Mouse (Mus musculus) embryonic fibroblast, embryonic 13.5 days (primary cell): Measurements from ENCODE around the gene Zfp334. TPM values are rescaled to one million over a fixed set of nuclear protein-coding genes. Genes with fewer than 3 reads are reported as not detected.

Experiments
- H3K27ac ChIP-seq: 2 replicates; pipeline ENCODE4 v1.5.1; 2012; ENCODE audit warnings: low read length, control low read depth, inconsistent platforms; ENCODE audit not compliant: insufficient read depth
- H3K4me1 ChIP-seq: 2 replicates; pipeline ENCODE4 v1.6.1; 2011; ENCODE audit warnings: low read length; ENCODE audit not compliant: control insufficient read depth, insufficient read depth
- H3K4me3 ChIP-seq: 2 replicates; pipeline ENCODE4 v1.5.1; 2011; ENCODE audit warnings: mild to moderate bottlenecking, control low read depth, low read length; ENCODE audit not compliant: insufficient read depth
- CTCF ChIP-seq: IDR thresholded peaks from 2 replicates; pipeline ENCODE4 v1.5.1; 2011; ENCODE audit warnings: mild to moderate bottlenecking, control low read depth, low read length, moderate library complexity, borderline replicate concordance; ENCODE audit not compliant: insufficient read depth
- POLR2A ChIP-seq: IDR thresholded peaks from 2 replicates; pipeline ENCODE4 v1.6.1; 2011; ENCODE audit warnings: low read depth, mild to moderate bottlenecking, control low read depth, low read length, moderate library complexity
- polyA plus RNA-seq: library from polyadenylated mRNA; stranded (reverse); fragments of >200 nt; gene quantifications from 2 replicates; pipeline ENCODE4 v1.2.4, GENCODE M21; 2011; ENCODE audit warnings: low read depth; ENCODE audit not compliant: missing spikeins, insufficient read length

Zfp334 gene
- polyA plus RNA-seq, 1 experiment: 12.2 TPM

DNA sequence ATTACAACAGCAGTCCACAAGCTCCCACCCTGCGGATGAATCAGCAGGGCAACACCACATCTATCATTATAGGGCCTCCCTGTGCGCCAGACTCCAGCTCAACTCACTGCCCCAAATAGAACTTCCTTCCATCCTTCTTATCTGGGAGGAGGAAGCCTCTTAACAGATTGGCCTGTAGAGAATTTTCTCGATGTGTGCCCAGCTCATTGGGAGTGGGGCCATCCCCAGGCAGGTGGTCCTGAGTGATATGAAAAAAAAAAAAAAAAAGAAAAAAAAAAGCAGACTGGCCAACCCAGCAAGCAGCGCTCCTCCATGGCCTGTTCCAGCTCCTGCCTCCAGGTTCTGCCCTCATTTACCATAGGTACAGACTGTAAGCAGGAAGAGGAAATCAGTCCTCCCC lies 12.1 kb downstream of the Zfp334 start:
- no peaks in the 10 kb centered on the region for H3K4me1 ChIP-seq
- TF ChIP-seq POLR2A (no peak), CTCF (no peak)
- H3K27ac ChIP-seq: no peak overlapping the region
- H3K4me3 ChIP-seq: no peak overlapping the region

DNA sequence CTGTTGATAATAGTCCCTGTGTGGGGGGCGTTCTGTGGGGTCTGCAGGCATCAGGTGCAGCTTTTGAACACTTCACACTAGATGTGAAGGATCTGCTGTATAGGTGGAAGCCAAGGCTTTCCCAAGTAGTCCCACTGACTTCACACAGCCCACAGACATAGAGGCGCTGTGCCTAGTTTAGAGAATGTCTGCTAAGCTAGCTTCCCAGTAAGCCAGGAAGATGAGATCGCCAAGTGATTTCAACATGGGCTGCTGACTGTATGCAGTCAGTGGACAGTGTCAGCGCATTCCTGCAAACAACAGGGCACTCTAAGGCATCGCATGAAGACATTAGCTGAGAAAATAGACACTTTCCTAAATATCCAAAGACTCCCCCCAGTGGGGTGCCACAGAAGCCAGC lies 12.6 kb downstream of the Zfp334 start:
- TF ChIP-seq CTCF (no peak), POLR2A (no peak)
- Histone ChIP-seq H3K4me1 (no peaks in the 10 kb centered on the region), H3K4me3 (no peak overlapping the region), H3K27ac (no peak overlapping the region)

DNA sequence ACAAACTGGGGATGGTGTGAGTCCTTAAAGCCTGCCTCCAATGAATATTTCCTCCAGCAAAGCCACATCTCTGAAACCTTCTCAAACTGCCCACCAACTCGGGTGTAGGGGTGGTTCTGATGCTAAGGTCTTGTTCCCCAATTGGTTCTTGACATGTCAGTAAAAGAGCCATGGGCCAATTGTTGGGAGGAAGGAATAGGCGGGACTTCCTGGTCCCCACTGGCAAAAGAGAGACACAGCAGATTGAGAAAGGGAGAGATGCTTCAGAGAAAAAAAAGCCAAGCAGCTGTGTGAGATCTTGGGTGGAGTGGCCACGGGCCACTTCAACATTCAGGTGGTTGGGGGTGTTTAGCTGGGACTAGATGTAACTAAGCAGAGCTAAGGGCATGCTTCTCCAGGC lies 17.0 kb downstream of the Zfp334 start:
- TF ChIP-seq POLR2A (no peak), CTCF (no peak)
- Histone ChIP-seq H3K27ac (no peak overlapping the region), H3K4me3 (no peak overlapping the region), H3K4me1 (no peaks in the 10 kb centered on the region)

DNA sequence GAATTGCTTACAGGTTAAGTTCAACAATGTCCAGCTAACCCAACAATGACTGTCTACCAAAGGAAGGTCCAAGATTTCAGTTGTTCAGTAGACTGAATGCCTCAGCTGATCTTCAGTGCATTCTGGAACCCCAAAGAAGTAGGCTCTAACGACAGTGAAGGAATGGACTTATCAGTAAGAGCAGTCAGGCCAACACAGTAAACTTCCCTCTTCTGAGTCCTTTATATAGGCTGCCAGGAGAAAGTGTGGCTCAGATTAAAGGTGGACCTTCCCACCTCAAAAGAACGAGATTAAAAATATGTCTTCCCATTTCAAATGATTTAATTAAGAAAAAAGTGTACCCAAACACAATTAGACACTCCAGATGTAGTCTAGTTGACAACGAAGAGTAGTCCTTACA lies 17.7 kb downstream of the Zfp334 start:
- H3K4me1 ChIP-seq: no peaks in the 10 kb centered on the region
- TF ChIP-seq POLR2A (no peak), CTCF (no peak)
- no peak overlapping the region for H3K27ac ChIP-seq
- no peak overlapping the region for H3K4me3 ChIP-seq

DNA sequence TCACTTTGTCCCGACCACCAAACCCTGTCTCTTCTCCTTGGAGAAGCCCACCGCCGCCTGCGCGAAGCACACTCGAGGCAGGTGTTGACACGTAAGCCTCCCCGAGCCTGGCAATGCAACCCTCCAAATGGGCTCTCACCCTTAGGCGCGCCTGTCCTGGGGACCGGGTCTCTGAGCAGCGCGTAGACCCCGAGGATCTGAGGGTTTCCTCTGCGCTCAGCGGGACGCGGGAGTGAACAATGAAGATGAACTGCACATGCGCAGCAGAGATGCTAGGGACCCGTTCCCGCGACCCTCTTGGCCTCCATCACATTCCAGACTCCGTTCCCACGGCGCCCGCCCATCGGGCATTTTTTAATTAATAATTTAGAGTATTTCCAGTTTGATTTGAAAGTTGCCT lies 19.6 kb downstream of the Zfp334 start, which contains the start of gene Zfp663:
Gene Zfp663 (minus strand): TSS at position 234 of the 400 bp plus-strand sequence.
- no peaks in the 10 kb centered on the region for H3K4me1 ChIP-seq
- no peak within 1 kb of the TSS for H3K4me3 ChIP-seq
- no peak for TF ChIP-seq CTCF
- TF ChIP-seq POLR2A: no peak
- no peak within 1 kb of the TSS for H3K27ac ChIP-seq

DNA sequence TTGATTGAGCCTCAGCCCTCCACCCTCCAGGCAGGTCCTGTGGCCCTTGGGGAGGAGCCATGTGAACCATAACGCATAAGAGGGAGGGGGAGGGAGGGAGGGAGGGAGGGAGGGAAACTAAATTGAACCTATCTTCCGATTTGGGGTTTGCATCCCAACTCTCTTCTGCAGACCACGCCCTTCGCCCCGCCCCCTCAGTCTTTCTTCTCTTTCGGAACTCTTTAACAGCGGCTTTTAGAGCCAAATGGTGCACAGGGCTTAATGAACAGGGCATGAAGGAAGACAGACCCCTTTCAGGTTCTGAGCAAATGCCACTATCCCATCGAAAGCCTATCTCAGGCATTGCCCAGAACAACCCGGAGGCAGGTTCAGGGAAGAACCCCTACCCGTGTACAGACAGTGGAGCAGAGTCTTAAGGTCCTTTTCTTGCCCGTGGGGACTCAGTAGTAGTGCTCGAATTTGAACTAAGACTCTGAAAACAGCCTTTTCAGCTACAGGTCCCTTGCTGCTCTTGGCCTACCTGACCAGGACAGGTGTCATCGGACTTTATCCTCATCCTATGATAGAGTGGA lies 20.1 kb downstream of the Zfp334 start:
- TF ChIP-seq CTCF (no peak), POLR2A (no peak)
- Histone ChIP-seq H3K4me1 (no peaks in the 10 kb centered on the region), H3K27ac (no peak overlapping the region), H3K4me3 (no peak overlapping the region)

DNA sequence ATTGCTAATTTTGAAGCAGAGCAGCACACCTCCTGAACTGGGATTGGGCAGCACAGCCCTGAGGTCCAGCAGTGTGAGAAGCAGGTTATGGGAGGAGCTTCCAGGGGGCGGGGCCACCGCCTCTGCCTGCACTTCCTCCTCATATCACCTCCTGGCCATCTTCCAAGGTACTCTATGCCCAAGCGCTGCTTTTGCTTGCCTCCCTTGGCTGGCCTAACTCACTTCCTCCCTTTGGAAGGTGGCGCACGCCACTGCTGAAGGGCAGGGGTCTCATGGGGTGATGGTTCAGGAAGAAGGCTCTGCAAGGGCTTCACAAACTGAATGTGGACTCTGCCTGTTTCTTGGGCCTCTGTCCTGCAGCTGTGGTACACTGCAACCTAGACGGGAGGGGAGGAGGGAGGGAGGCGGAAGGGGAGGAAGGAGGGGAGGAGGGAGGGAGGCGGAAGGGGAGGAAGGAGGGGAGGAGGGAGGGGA lies 21.0 kb downstream of the Zfp334 start:
- TF ChIP-seq POLR2A (no peak), CTCF (no peak)
- no peaks in the 10 kb centered on the region for H3K4me1 ChIP-seq
- H3K4me3 ChIP-seq: no peak overlapping the region
- no peak overlapping the region for H3K27ac ChIP-seq

DNA sequence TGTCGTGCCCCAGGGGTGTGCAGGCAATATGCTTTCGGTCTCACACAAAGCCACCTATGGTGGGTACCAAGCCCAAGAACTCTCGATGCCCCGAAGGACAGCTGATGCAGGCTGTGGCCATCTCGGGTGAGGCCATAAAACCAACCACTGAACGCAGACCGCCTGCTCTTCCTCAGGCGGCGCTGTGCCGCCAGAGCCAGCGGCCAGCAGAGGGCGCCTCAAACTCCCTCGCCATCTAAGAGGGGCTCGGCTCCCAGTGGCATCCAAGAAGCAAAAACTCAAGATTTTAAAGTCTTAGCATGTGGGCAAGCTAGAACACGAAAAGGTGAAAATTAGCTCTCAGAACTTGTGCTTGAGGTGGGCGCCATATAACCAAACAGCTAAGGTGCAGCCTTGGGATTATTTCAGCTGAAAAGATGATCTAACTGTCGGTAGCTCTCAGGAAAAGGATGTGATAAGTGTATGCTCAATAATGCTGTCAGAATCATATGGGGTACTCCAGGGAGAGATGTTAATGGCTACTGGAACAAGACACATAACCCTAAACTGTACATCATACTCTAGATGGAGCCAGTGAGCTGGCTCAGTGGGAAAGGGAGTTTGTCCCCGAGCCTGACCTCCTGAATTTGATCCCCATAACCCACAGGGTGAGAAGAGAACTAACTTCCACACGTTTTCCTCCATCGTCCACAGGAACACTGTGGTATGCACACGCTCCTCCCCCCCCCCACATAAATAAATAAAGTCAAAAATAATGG lies 23.5 kb downstream of the Zfp334 start:
- Histone ChIP-seq H3K4me1 (no peaks in the 10 kb centered on the region), H3K4me3 (no peak overlapping the region)
- no peak for TF ChIP-seq POLR2A
- peak; percentile 81 for TF ChIP-seq CTCF

DNA sequence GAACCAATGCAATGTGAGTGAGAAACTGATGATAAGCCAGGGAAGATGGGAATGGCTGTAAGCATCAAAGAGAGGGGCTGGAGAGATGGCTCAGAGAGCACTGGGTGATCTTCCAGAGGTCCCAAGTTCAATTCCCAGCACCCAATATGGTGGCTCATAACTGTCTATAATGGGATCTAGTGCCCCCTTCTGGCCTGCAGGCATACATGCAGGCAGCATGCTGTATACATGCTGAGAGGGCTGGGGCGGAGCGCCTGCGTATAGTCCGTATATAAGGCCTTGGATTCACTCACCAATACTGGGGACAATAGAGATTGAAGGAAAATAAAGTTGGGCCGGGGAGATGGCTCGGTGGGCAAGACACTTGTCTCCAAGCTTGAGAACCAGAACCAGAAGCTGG lies 24.8 kb downstream of the Zfp334 start:
- Histone ChIP-seq H3K4me3 (no peak overlapping the region), H3K4me1 (no peaks in the 10 kb centered on the region), H3K27ac (no peak overlapping the region)
- TF ChIP-seq POLR2A: no peak
- no peak for TF ChIP-seq CTCF

More for the DNA sequence above, 23.5 kb downstream of the Zfp334 start:
- H3K27ac ChIP-seq: no peak overlapping the region

DNA sequence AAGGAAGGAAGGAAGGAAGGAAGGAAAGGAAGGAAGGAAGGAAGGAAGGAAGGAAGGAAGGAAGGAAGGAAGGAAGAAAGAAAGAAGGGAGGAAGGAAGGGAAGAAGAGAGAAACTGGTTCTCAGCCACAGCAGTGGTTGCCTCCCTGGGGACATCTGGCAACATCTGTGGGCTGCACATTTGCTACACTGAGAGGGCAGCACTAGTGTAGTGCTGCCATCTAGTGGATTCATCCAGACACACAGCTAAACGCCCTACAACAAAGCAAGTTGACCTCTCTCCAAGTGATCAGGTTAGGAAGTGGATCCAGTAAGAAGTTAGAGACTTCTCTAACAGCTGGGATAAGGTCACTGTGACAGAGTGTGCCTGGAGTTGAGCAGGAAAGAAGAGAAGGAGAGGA lies 27.2 kb downstream of the Zfp334 start:
- no peak for TF ChIP-seq POLR2A
- TF ChIP-seq CTCF: peak; percentile 65; the same call in 1 of the 2 replicates
- Histone ChIP-seq H3K4me3 (no peak overlapping the region), H3K27ac (no peak overlapping the region), H3K4me1 (no peaks in the 10 kb centered on the region)
